Mouse (Mus musculus) liver, embryonic 13.5 days (tissue): ENCODE data around the gene Ncam1. TPM values are rescaled to one million over a fixed set of nuclear protein-coding genes. Genes with fewer than 3 reads are reported as not detected.

Experiments used
- ATAC-seq: fragments of 200-750 bp; cut with Nextera tagmentation; 2 replicates; pipeline ENCODE4 v1.8.0; 2017; ENCODE audit warnings: low read depth, mild to moderate bottlenecking, moderate number of reproducible peaks, moderate library complexity
- DNase-seq: peaks from one replicate; pipeline ENCODE4 v3.0.0; 2022
- H3K27ac ChIP-seq: fragments of 300-500 bp; sonication (generic); 2 replicates; pipeline ENCODE4 v1.5.1; 2015; ENCODE audit warnings: moderate library complexity, mild to moderate bottlenecking, inconsistent platforms
- H3K27me3 ChIP-seq: fragments of 300-500 bp; sonication (generic); 2 replicates; pipeline ENCODE4 v1.6.1; 2015; ENCODE audit warnings: mild to moderate bottlenecking, inconsistent platforms
- H3K36me3 ChIP-seq: fragments of 300-500 bp; sonication (generic); 2 replicates; pipeline ENCODE4 v1.6.1; 2015; ENCODE audit warnings: mild to moderate bottlenecking, inconsistent platforms
- H3K4me1 ChIP-seq: fragments of 300-500 bp; sonication (generic); replicated peaks from 2 replicates; pipeline ENCODE4 v1.6.1; 2015; ENCODE audit warnings: inconsistent platforms
- H3K4me2 ChIP-seq: fragments of 300-500 bp; sonication (generic); 2 replicates; pipeline ENCODE4 v1.6.1; 2015; ENCODE audit warnings: inconsistent platforms, mild to moderate bottlenecking, moderate library complexity
- H3K4me3 ChIP-seq: fragments of 300-500 bp; sonication (generic); replicated peaks from 2 replicates; pipeline ENCODE4 v1.5.1; 2015; ENCODE audit warnings: mild to moderate bottlenecking, inconsistent platforms
- H3K9ac ChIP-seq: fragments of 300-500 bp; sonication (generic); 2 replicates; pipeline ENCODE4 v1.6.1; 2015; ENCODE audit warnings: mild to moderate bottlenecking, inconsistent platforms
- H3K9me3 ChIP-seq: fragments of 300-500 bp; sonication (generic); replicated peaks from 2 replicates; pipeline ENCODE4 v1.6.1; 2016; ENCODE audit warnings: inconsistent platforms
- WGBS: fragments of 180-500 bp; shearing (Covaris S2); methylation state at CpG from one replicate; pipeline ENCODE4 v1.1.7; 2015; ENCODE audit not compliant: insufficient replicate concordance; 5-methylcytosine and 5-hydroxymethylcytosine counted together
- polyA plus RNA-seq: library from polyadenylated mRNA; unstranded; fragments of >200 nt; fragmentation: Nextera tagmentation; extraction: Ambion mirVana; gene quantifications from 2 replicates; pipeline ENCODE4 v1.2.1, GENCODE M21; 2015

The Ncam1 gene
- polyA plus RNA-seq, 1 experiment from 2014 or later: 3.8 TPM

GRCm38 (mm10) chr9:49590261-49590660 is 208.5 kb downstream of the Ncam1 start:
- no peak overlapping the region for H3K4me2 ChIP-seq
- WGBS: 50% methylated on average over 4 of the region's 4 CpGs
- H3K27ac ChIP-seq: no peak overlapping the region
- no peaks in the 10 kb centered on the region for H3K36me3 ChIP-seq
- DNase-seq (no peak), ATAC-seq (no peak)
- no peaks in the 10 kb centered on the region for H3K4me1 ChIP-seq
- no peaks in the 10 kb centered on the region for H3K27me3 ChIP-seq
- no peak overlapping the region for H3K9ac ChIP-seq
- no peak overlapping the region for H3K4me3 ChIP-seq
- no peaks in the 10 kb centered on the region for H3K9me3 ChIP-seq

- no peak for ATAC-seq
These were observed 221.6 kb downstream of the Ncam1 start for GRCm38 (mm10) chr9:49577136-49577535.

GRCm38 (mm10) chr9:49571695-49572510 is 226.8 kb downstream of the Ncam1 start:
- H3K4me1 ChIP-seq: no peaks in the 10 kb centered on the region
- no peak for DNase-seq
- no peak overlapping the region for H3K4me2 ChIP-seq
- no peaks in the 10 kb centered on the region for H3K9me3 ChIP-seq
- H3K27me3 ChIP-seq: no peaks in the 10 kb centered on the region
- no peak overlapping the region for H3K9ac ChIP-seq
- WGBS: 56% methylated on average over 9 of the region's 9 CpGs
- H3K36me3 ChIP-seq: no peaks in the 10 kb centered on the region
- no peak for ATAC-seq
- H3K4me3 ChIP-seq: no peak overlapping the region
- H3K27ac ChIP-seq: no peak overlapping the region

More at GRCm38 (mm10) chr9:49577136-49577535, 221.6 kb downstream of the Ncam1 start:
- no peak overlapping the region for H3K4me3 ChIP-seq
- no peak overlapping the region for H3K4me2 ChIP-seq
- no peaks in the 10 kb centered on the region for H3K27me3 ChIP-seq
- H3K36me3 ChIP-seq: no peaks in the 10 kb centered on the region
- H3K9ac ChIP-seq: no peak overlapping the region
- no peak overlapping the region for H3K27ac ChIP-seq
- H3K4me1 ChIP-seq: no peaks in the 10 kb centered on the region
- WGBS: 72% methylated on average over 4 of the region's 4 CpGs
- no peaks in the 10 kb centered on the region for H3K9me3 ChIP-seq
- DNase-seq: no peak

- H3K4me2 ChIP-seq: no peak overlapping the region
- no peak for DNase-seq
- no peaks in the 10 kb centered on the region for H3K4me1 ChIP-seq
- H3K27me3 ChIP-seq: no peaks in the 10 kb centered on the region
- H3K4me3 ChIP-seq: no peak overlapping the region
- 41% methylated on average over 10 of the region's 10 CpGs for WGBS
- H3K9me3 ChIP-seq: no peaks in the 10 kb centered on the region
- no peaks in the 10 kb centered on the region for H3K36me3 ChIP-seq
- H3K9ac ChIP-seq: no peak overlapping the region
- no peak overlapping the region for H3K27ac ChIP-seq
- no peak for ATAC-seq
These were observed 227.7 kb downstream of the Ncam1 start for GRCm38 (mm10) chr9:49570731-49571694.

- Histone ChIP-seq H3K4me3 (no peak overlapping the region), H3K27ac (no peak overlapping the region)
- no peak for DNase-seq
These were observed 228.6 kb downstream of the Ncam1 start for GRCm38 (mm10) chr9:49570033-49570660.

GRCm38 (mm10) chr9:49565846-49566245 is 232.9 kb downstream of the Ncam1 start:
- ATAC-seq (no peak), DNase-seq (no peak)
- Histone ChIP-seq H3K9ac (no peak overlapping the region), H3K27ac (no peak overlapping the region), H3K4me1 (no peaks in the 10 kb centered on the region), H3K36me3 (no peaks in the 10 kb centered on the region), H3K4me3 (no peak overlapping the region), H3K4me2 (no peak overlapping the region), H3K27me3 (no peaks in the 10 kb centered on the region), H3K9me3 (no peaks in the 10 kb centered on the region)
- 62% methylated on average over 2 of the region's 2 CpGs for WGBS

More at GRCm38 (mm10) chr9:49570033-49570660, 228.6 kb downstream of the Ncam1 start:
- Histone ChIP-seq H3K9me3 (no peaks in the 10 kb centered on the region), H3K27me3 (no peaks in the 10 kb centered on the region), H3K36me3 (no peaks in the 10 kb centered on the region), H3K4me2 (no peak overlapping the region), H3K4me1 (no peaks in the 10 kb centered on the region), H3K9ac (no peak overlapping the region)
- no peak for ATAC-seq
- 33% methylated on average over 7 of the region's 7 CpGs for WGBS

GRCm38 (mm10) chr9:49558941-49559340 is 239.8 kb downstream of the Ncam1 start:
- DNase-seq (no peak), ATAC-seq (no peak)
- WGBS: 53% methylated on average over 2 of the region's 2 CpGs
- Histone ChIP-seq H3K27ac (no peak overlapping the region), H3K4me3 (no peak overlapping the region), H3K4me1 (no peaks in the 10 kb centered on the region), H3K4me2 (no peak overlapping the region), H3K36me3 (no peaks in the 10 kb centered on the region), H3K9me3 (no peaks in the 10 kb centered on the region), H3K27me3 (no peaks in the 10 kb centered on the region), H3K9ac (no peak overlapping the region)

- Histone ChIP-seq H3K4me2 (no peak overlapping the region), H3K27me3 (no peaks in the 10 kb centered on the region), H3K9ac (no peak overlapping the region), H3K36me3 (no peaks in the 10 kb centered on the region), H3K4me3 (no peak overlapping the region), H3K27ac (no peak overlapping the region), H3K4me1 (no peaks in the 10 kb centered on the region), H3K9me3 (no peaks in the 10 kb centered on the region)
- DNase-seq (no peak), ATAC-seq (no peak)
- WGBS: 39% methylated on average over 2 of the region's 2 CpGs
These were observed 247.4 kb downstream of the Ncam1 start for GRCm38 (mm10) chr9:49551353-49551752.

- DNase-seq (no peak), ATAC-seq (no peak)
- Histone ChIP-seq H3K4me1 (no peaks in the 10 kb centered on the region), H3K27me3 (no peaks in the 10 kb centered on the region), H3K27ac (no peak overlapping the region), H3K9ac (no peak overlapping the region), H3K4me2 (no peak overlapping the region), H3K4me3 (no peak overlapping the region), H3K9me3 (no peaks in the 10 kb centered on the region), H3K36me3 (no peaks in the 10 kb centered on the region)
- whole genome bisulfite sequencing: 64% methylated on average over 4 of the region's 4 CpGs
These were observed 256.1 kb downstream of the Ncam1 start for GRCm38 (mm10) chr9:49542593-49542992.

- WGBS: 78% methylated on average over 6 of the region's 6 CpGs
These were observed 260.9 kb downstream of the Ncam1 start for GRCm38 (mm10) chr9:49537814-49538213.

GRCm38 (mm10) chr9:49536593-49536992 is 262.1 kb downstream of the Ncam1 start:
- H3K27me3 ChIP-seq: no peaks in the 10 kb centered on the region
- H3K36me3 ChIP-seq: no peaks in the 10 kb centered on the region
- no peaks in the 10 kb centered on the region; the same call in 1 of the 2 replicates for H3K4me1 ChIP-seq
- WGBS: 70% methylated on average over 6 of the region's 6 CpGs
- DNase-seq: no peak
- no peak overlapping the region for H3K9ac ChIP-seq
- ATAC-seq: no peak
- H3K9me3 ChIP-seq: no peaks in the 10 kb centered on the region
- H3K4me3 ChIP-seq: no peak overlapping the region
- no peak overlapping the region for H3K27ac ChIP-seq
- H3K4me2 ChIP-seq: no peak overlapping the region

More at GRCm38 (mm10) chr9:49537814-49538213, 260.9 kb downstream of the Ncam1 start:
- no peak for ATAC-seq
- Histone ChIP-seq H3K9me3 (no peaks in the 10 kb centered on the region), H3K27ac (no peak overlapping the region), H3K36me3 (no peaks in the 10 kb centered on the region), H3K9ac (no peak overlapping the region), H3K4me2 (no peak overlapping the region), H3K4me3 (no peak overlapping the region), H3K4me1 (no peaks in the 10 kb centered on the region; the same call in 1 of the 2 replicates), H3K27me3 (no peaks in the 10 kb centered on the region)
- DNase-seq: no peak
